Mouse (Mus musculus) hindbrain, postnatal 0 days (tissue): ENCODE results near the gene Ppara. TPM values are rescaled to one million over a fixed set of nuclear protein-coding genes. Genes with fewer than 3 reads are reported as not detected.

ENCODE experiments used
- ATAC-seq: fragments of 200-750 bp; cut with Nextera tagmentation; 2 replicates; pipeline ENCODE4 v1.8.0; 2017; ENCODE audit warnings: mild to moderate bottlenecking, moderate TSS enrichment, moderate library complexity
- DNase-seq: peaks from one replicate; pipeline ENCODE4 v3.0.0-alpha.2; 2015; ENCODE audit warnings: low spot score
- H3K27ac ChIP-seq: fragments of 300-500 bp; sonication (generic); 2 replicates; pipeline ENCODE4 v1.5.1; 2014; ENCODE audit warnings: mild to moderate bottlenecking
- H3K27me3 ChIP-seq: fragments of 300-500 bp; sonication (generic); 2 replicates; pipeline ENCODE4 v1.6.1; 2014; ENCODE audit warnings: low read length, mixed read lengths; ENCODE audit not compliant: insufficient read depth
- H3K36me3 ChIP-seq: fragments of 300-500 bp; sonication (generic); 2 replicates; pipeline ENCODE4 v1.6.1; 2014; ENCODE audit warnings: low read length, mixed read lengths; ENCODE audit not compliant: insufficient read depth
- H3K4me1 ChIP-seq: fragments of 300-500 bp; sonication (generic); 2 replicates; pipeline ENCODE4 v1.6.1; 2014; ENCODE audit warnings: antibody characterized with exemption, low read length, mixed read lengths; ENCODE audit not compliant: insufficient read depth
- H3K4me2 ChIP-seq: fragments of 300-500 bp; sonication (generic); 2 replicates; pipeline ENCODE4 v1.6.1; 2014; ENCODE audit warnings: low read depth, mild to moderate bottlenecking, low read length, moderate library complexity, mixed read lengths
- H3K4me3 ChIP-seq: fragments of 300-500 bp; sonication (generic); 2 replicates; pipeline ENCODE4 v1.5.1; 2014; ENCODE audit warnings: low read length
- H3K9ac ChIP-seq: fragments of 300-500 bp; sonication (generic); replicated peaks from 2 replicates; pipeline ENCODE4 v1.6.1; 2014; ENCODE audit warnings: mild to moderate bottlenecking, low read length, moderate library complexity, mixed read lengths
- H3K9me3 ChIP-seq: fragments of 300-500 bp; sonication (generic); 2 replicates; pipeline ENCODE4 v1.6.1; 2016; ENCODE audit warnings: low read length, mixed read lengths
- CTCF ChIP-seq: IDR thresholded peaks from 2 replicates; pipeline ENCODE4 v1.5.1; 2016; ENCODE audit warnings: antibody characterized with exemption, control low read depth, low read depth
- WGBS: fragments of 180-500 bp; shearing (Covaris S2); extraction: QIAGEN DNeasy Blood & Tissue Kit; methylation state at CpG from one replicate; pipeline ENCODE4 v1.1.7; 2014; 5-methylcytosine and 5-hydroxymethylcytosine counted together
- polyA plus RNA-seq: library from polyadenylated mRNA; unstranded; fragments of >200 nt; fragmentation: Nextera tagmentation; extraction: Ambion mirVana; gene quantifications from 2 replicates; pipeline ENCODE4 v1.2.1, GENCODE M21; 2015
- total RNA-seq: library from RNA; depleted of rRNA; stranded (reverse); fragments of >200 nt; gene quantifications from 2 replicates; pipeline ENCODE4 v1.2.3, GENCODE M21; 2014

The Ppara gene
- total and polyA plus RNA-seq, 2 experiments from 2014 or later: 1.9 to 6.6 TPM

- H3K27ac ChIP-seq: no peak overlapping the region
- H3K9ac ChIP-seq: no peak overlapping the region
- H3K36me3 ChIP-seq: no peaks in the 10 kb centered on the region
- H3K9me3 ChIP-seq: no peaks in the 10 kb centered on the region
- no peaks in the 10 kb centered on the region for H3K4me1 ChIP-seq
- no peaks in the 10 kb centered on the region for H3K27me3 ChIP-seq
- no peak for TF ChIP-seq CTCF
- no peak overlapping the region for H3K4me2 ChIP-seq
- no peak overlapping the region for H3K4me3 ChIP-seq
- no peak for ATAC-seq
- 80% methylated on average over 4 of the region's 4 CpGs for WGBS
- DNase-seq: no peak
Observed at GRCm38 (mm10) chr15:85806886-85807285, 72.1 kb downstream of the Ppara start.

- Histone ChIP-seq H3K27me3 (no peaks in the 10 kb centered on the region), H3K4me1 (no peaks in the 10 kb centered on the region), H3K9me3 (no peaks in the 10 kb centered on the region), H3K4me3 (no peak overlapping the region), H3K9ac (no peak overlapping the region), H3K36me3 (no peaks in the 10 kb centered on the region), H3K4me2 (no peak overlapping the region), H3K27ac (no peak overlapping the region)
- WGBS: 83% methylated on average over 4 of the region's 4 CpGs
- TF ChIP-seq CTCF: no peak
- no peak for DNase-seq
- no peak for ATAC-seq
Observed at GRCm38 (mm10) chr15:85807404-85807803, 72.6 kb downstream of the Ppara start.

GRCm38 (mm10) chr15:85808031-85808430 lies 73.2 kb downstream of the Ppara start:
- Histone ChIP-seq H3K9ac (no peak overlapping the region), H3K9me3 (no peaks in the 10 kb centered on the region), H3K4me1 (no peaks in the 10 kb centered on the region), H3K4me2 (no peak overlapping the region), H3K27me3 (no peaks in the 10 kb centered on the region), H3K4me3 (no peak overlapping the region), H3K36me3 (no peaks in the 10 kb centered on the region), H3K27ac (no peak overlapping the region)
- ATAC-seq (no peak), DNase-seq (no peak)
- 77% methylated on average over 6 of the region's 6 CpGs for WGBS
- TF ChIP-seq CTCF: no peak

- ATAC-seq (no peak), DNase-seq (no peak)
- 46% methylated on average over 8 of the region's 8 CpGs for WGBS
- Histone ChIP-seq H3K9ac (no peak overlapping the region), H3K9me3 (no peaks in the 10 kb centered on the region), H3K4me2 (no peak overlapping the region), H3K27me3 (no peaks in the 10 kb centered on the region), H3K4me1 (no peaks in the 10 kb centered on the region), H3K4me3 (no peak overlapping the region), H3K36me3 (no peaks in the 10 kb centered on the region), H3K27ac (no peak overlapping the region)
- no peak for TF ChIP-seq CTCF
Observed at GRCm38 (mm10) chr15:85808434-85808833, 73.7 kb downstream of the Ppara start.

GRCm38 (mm10) chr15:85809091-85809490 lies 74.3 kb downstream of the Ppara start:
- DNase-seq: no peak
- H3K4me1 ChIP-seq: no peaks in the 10 kb centered on the region
- H3K9ac ChIP-seq: no peak overlapping the region
- ATAC-seq: no peak
- H3K4me3 ChIP-seq: no peak overlapping the region
- WGBS: 88% methylated on average over 12 of the region's 12 CpGs
- no peak overlapping the region for H3K27ac ChIP-seq
- H3K9me3 ChIP-seq: no peaks in the 10 kb centered on the region
- H3K4me2 ChIP-seq: no peak overlapping the region
- no peaks in the 10 kb centered on the region for H3K36me3 ChIP-seq
- no peaks in the 10 kb centered on the region for H3K27me3 ChIP-seq
- TF ChIP-seq CTCF: no peak

- ATAC-seq (no peak), DNase-seq (no peak)
- WGBS: 80% methylated on average over 5 of the region's 5 CpGs
- peak overlapping the region; percentile 69 for H3K4me3 ChIP-seq
- no peaks in the 10 kb centered on the region for H3K27me3 ChIP-seq
- no peak overlapping the region for H3K9ac ChIP-seq
- H3K36me3 ChIP-seq: no peaks in the 10 kb centered on the region
- peak overlapping the region; percentile 81 for H3K4me2 ChIP-seq
- peak overlapping the region; percentile 42; the same call in 1 of the 2 replicates for H3K27ac ChIP-seq
- H3K4me1 ChIP-seq: no peaks in the 10 kb centered on the region
- TF ChIP-seq CTCF: no peak
- H3K9me3 ChIP-seq: no peaks in the 10 kb centered on the region
Observed at GRCm38 (mm10) chr15:85810462-85810805, 75.7 kb downstream of the Ppara start.

- WGBS: 4% methylated on average over 32 of the region's 36 CpGs
- ATAC-seq: peak; percentile 86
- TF ChIP-seq CTCF: peak; percentile 45
Observed at GRCm38 (mm10) chr15:85810806-85811521, 76.2 kb downstream of the Ppara start.

More at GRCm38 (mm10) chr15:85810806-85811521, 76.2 kb downstream of the Ppara start:
- no peaks in the 10 kb centered on the region for H3K4me1 ChIP-seq
- no peaks in the 10 kb centered on the region for H3K36me3 ChIP-seq
- H3K27me3 ChIP-seq: no peaks in the 10 kb centered on the region
- H3K27ac ChIP-seq: peak overlapping the region; percentile 96
- H3K9ac ChIP-seq: peak overlapping the region; percentile 78
- peak overlapping the region; percentile 81 for H3K4me2 ChIP-seq
- DNase-seq: peak; percentile 67
- H3K4me3 ChIP-seq: peak overlapping the region; percentile 69
- no peaks in the 10 kb centered on the region for H3K9me3 ChIP-seq
